Mouse (Mus musculus) forebrain, embryonic 11.5 days (tissue): Measurements from ENCODE around the gene Smok2a. TPM values are rescaled to one million over a fixed set of nuclear protein-coding genes. Genes with fewer than 3 reads are reported as not detected.
"Not testable (repeated sequence)": the region's sequence is repeated elsewhere in the genome, so short reads cannot be mapped to it uniquely, and the experiment has no call there.

Experiments
- ATAC-seq: fragments of 200-750 bp; cut with Nextera tagmentation; replicated peaks from 2 replicates; pipeline ENCODE4 v1.8.0; 2017; ENCODE audit warnings: moderate TSS enrichment; ENCODE audit not compliant: low FRiP score
- DNase-seq: peaks from one replicate; pipeline ENCODE4 v3.0.0-alpha.2; 2017; ENCODE audit warnings: low spot score
- H3K27ac ChIP-seq: fragments of 300-500 bp; sonication (generic); 2 replicates; pipeline ENCODE4 v1.5.1; 2014; ENCODE audit warnings: low read depth, low read length
- H3K27me3 ChIP-seq: fragments of 300-500 bp; sonication (generic); 2 replicates; pipeline ENCODE4 v1.6.1; 2014; ENCODE audit warnings: mild to moderate bottlenecking, low read length, mixed read lengths; ENCODE audit not compliant: control insufficient read depth, insufficient read depth
- H3K36me3 ChIP-seq: fragments of 300-500 bp; sonication (generic); 2 replicates; pipeline ENCODE4 v1.6.1; 2014; ENCODE audit warnings: mild to moderate bottlenecking, low read length, moderate library complexity, mixed read lengths; ENCODE audit not compliant: control insufficient read depth, insufficient read depth
- H3K4me1 ChIP-seq: fragments of 300-500 bp; sonication (generic); replicated peaks from 2 replicates; pipeline ENCODE4 v1.6.1; 2014; ENCODE audit warnings: low read length, mixed read lengths; ENCODE audit not compliant: control insufficient read depth, insufficient read depth
- H3K4me2 ChIP-seq: fragments of 300-500 bp; sonication (generic); 2 replicates; pipeline ENCODE4 v1.6.1; 2014; ENCODE audit warnings: low read depth, mild to moderate bottlenecking, low read length, moderate library complexity, mixed read lengths; ENCODE audit not compliant: severe bottlenecking
- H3K4me3 ChIP-seq: fragments of 300-500 bp; sonication (generic); 2 replicates; pipeline ENCODE4 v1.5.1; 2014; ENCODE audit warnings: low read depth, low read length
- H3K9ac ChIP-seq: fragments of 300-500 bp; sonication (generic); 2 replicates; pipeline ENCODE4 v1.6.1; 2014; ENCODE audit warnings: low read length
- H3K9me3 ChIP-seq: fragments of 300-500 bp; sonication (generic); 2 replicates; pipeline ENCODE4 v1.6.1; 2016; ENCODE audit warnings: low read length, mixed read lengths; ENCODE audit not compliant: control insufficient read depth
- WGBS: fragments of 180-500 bp; shearing (Covaris S2); extraction: QIAGEN DNeasy Blood & Tissue Kit; methylation state at CpG from one replicate; pipeline ENCODE4 v1.1.7; 2014; 5-methylcytosine and 5-hydroxymethylcytosine counted together
- polyA plus RNA-seq: library from polyadenylated mRNA; unstranded; fragments of >200 nt; fragmentation: Nextera tagmentation; extraction: Ambion mirVana; gene quantifications from 2 replicates; pipeline ENCODE4 v1.2.1, GENCODE M21; 2014

The Smok2a gene
- polyA plus RNA-seq, 1 experiment from 2014 or later = not detected

GRCm38 (mm10) chr17:13202453-13203107 lies 18.4 kb upstream of the Smok2a start:
- H3K36me3 ChIP-seq, H3K4me2 ChIP-seq, H3K27me3 ChIP-seq, H3K4me1 ChIP-seq, H3K4me3 ChIP-seq, H3K27ac ChIP-seq, ATAC-seq, DNase-seq, H3K9ac ChIP-seq: not testable (repeated sequence)
- 76% methylated on average over 2 of the region's 3 CpGs for WGBS
- H3K9me3 ChIP-seq = peaks cover 31% of the 10 kb centered on the region

- H3K27me3 ChIP-seq, H3K27ac ChIP-seq, H3K36me3 ChIP-seq, ATAC-seq, H3K4me2 ChIP-seq, H3K4me3 ChIP-seq, H3K9ac ChIP-seq, DNase-seq, H3K4me1 ChIP-seq: not testable (repeated sequence)
- H3K9me3 ChIP-seq = peaks cover 33% of the 10 kb centered on the region
- 70% methylated on average over 1 of the region's 1 CpGs for WGBS
Observed at GRCm38 (mm10) chr17:13205247-13205646, 15.7 kb upstream of the Smok2a start.

- DNase-seq = no peak
- 0 out of 2 replicates have a peak, but pooled peaks have one; percentile 31 for ATAC-seq
- H3K27ac ChIP-seq = no peak overlapping the region
- H3K9ac ChIP-seq = no peak overlapping the region
- WGBS = 90% methylated on average over 2 of the region's 2 CpGs
- peaks cover 30% of the 10 kb centered on the region for H3K9me3 ChIP-seq
- no peak overlapping the region for H3K4me2 ChIP-seq
- H3K36me3 ChIP-seq = no peaks in the 10 kb centered on the region
- no peaks in the 10 kb centered on the region for H3K27me3 ChIP-seq
- no peaks in the 10 kb centered on the region for H3K4me1 ChIP-seq
- H3K4me3 ChIP-seq = no peak overlapping the region
Observed at GRCm38 (mm10) chr17:13206491-13206890, 14.5 kb upstream of the Smok2a start.

- not testable (repeated sequence) for H3K4me1 ChIP-seq, ATAC-seq
- H3K9me3 ChIP-seq = peaks cover 46% of the 10 kb centered on the region
Observed at GRCm38 (mm10) chr17:13208460-13208859, 12.5 kb upstream of the Smok2a start.

GRCm38 (mm10) chr17:13212136-13212850 lies 8.7 kb upstream of the Smok2a start:
- no peak for ATAC-seq

More at GRCm38 (mm10) chr17:13208460-13208859, 12.5 kb upstream of the Smok2a start:
- not testable (repeated sequence) for H3K9ac ChIP-seq, H3K36me3 ChIP-seq, H3K4me2 ChIP-seq, H3K4me3 ChIP-seq, H3K27ac ChIP-seq, H3K27me3 ChIP-seq, DNase-seq

GRCm38 (mm10) chr17:13214169-13214568 lies 6.8 kb upstream of the Smok2a start:
- DNase-seq = peak; percentile 48
- no peak for ATAC-seq
- Histone ChIP-seq H3K4me2 (no peak overlapping the region), H3K4me1 (no peaks in the 10 kb centered on the region), H3K4me3 (no peak overlapping the region), H3K27me3 (no peaks in the 10 kb centered on the region), H3K9me3 (peaks cover 85% of the 10 kb centered on the region), H3K9ac (no peak overlapping the region), H3K36me3 (0 out of 2 replicates have a peak, but pooled peaks cover 2% of the 10 kb centered on the region), H3K27ac (no peak overlapping the region)
- WGBS = 63% methylated on average over 4 of the region's 4 CpGs

More at GRCm38 (mm10) chr17:13212136-13212850, 8.7 kb upstream of the Smok2a start:
- peak; percentile 53 for DNase-seq
- H3K9me3 ChIP-seq = peaks cover 74% of the 10 kb centered on the region
- no peaks in the 10 kb centered on the region for H3K4me1 ChIP-seq
- H3K27ac ChIP-seq = no peak overlapping the region
- H3K4me2 ChIP-seq = no peak overlapping the region
- H3K36me3 ChIP-seq = 0 out of 2 replicates have a peak, but pooled peaks cover 2% of the 10 kb centered on the region
- WGBS = 76% methylated on average over 7 of the region's 7 CpGs
- H3K9ac ChIP-seq = no peak overlapping the region
- H3K4me3 ChIP-seq = no peak overlapping the region
- H3K27me3 ChIP-seq = no peaks in the 10 kb centered on the region

- no peaks in the 10 kb centered on the region for H3K4me1 ChIP-seq
- no peak overlapping the region for H3K27ac ChIP-seq
- WGBS = 80% methylated on average over 2 of the region's 2 CpGs
- H3K36me3 ChIP-seq = 0 out of 2 replicates have a peak, but pooled peaks cover 2% of the 10 kb centered on the region
- peaks cover 90% of the 10 kb centered on the region for H3K9me3 ChIP-seq
- ATAC-seq = no peak
- H3K4me3 ChIP-seq = no peak overlapping the region
- DNase-seq = no peak
- no peak overlapping the region for H3K4me2 ChIP-seq
- no peaks in the 10 kb centered on the region for H3K27me3 ChIP-seq
- no peak overlapping the region for H3K9ac ChIP-seq
Observed at GRCm38 (mm10) chr17:13215595-13215994, 5.4 kb upstream of the Smok2a start.

GRCm38 (mm10) chr17:13221921-13222320 lies 933 bp downstream of the Smok2a start:
- not testable (repeated sequence) for H3K9ac ChIP-seq, DNase-seq, H3K4me1 ChIP-seq, H3K4me2 ChIP-seq, H3K36me3 ChIP-seq, H3K27me3 ChIP-seq, H3K27ac ChIP-seq, ATAC-seq, H3K4me3 ChIP-seq
- WGBS = 90% methylated on average over 2 of the region's 2 CpGs
- H3K9me3 ChIP-seq = peaks cover 73% of the 10 kb centered on the region
